Mouse (Mus musculus) adrenal gland, postnatal 25 days (tissue): ENCODE results near the gene Ift74. TPM values are rescaled to one million over a fixed set of nuclear protein-coding genes. Genes with fewer than 3 reads are reported as not detected.

Experiments used
- DNase-seq: peaks from one replicate; pipeline ENCODE4 v3.0.0; 2021; ENCODE audit warnings: mixed read lengths
- microRNA-seq, 2 experiments: library from miRNA; unstranded; fragments of <30 nt; microRNA quantifications; one replicate each; pipeline ENCODE4 v1.2.0; 2021
- total RNA-seq: library from RNA; stranded (reverse); gene quantifications from 2 replicates; pipeline ENCODE4 v1.2.3, GENCODE M21; 2021

Gene Ift74
- total RNA-seq, 1 experiment from 2014 or later = 17.0 TPM

GRCm38 (mm10) chr4:94692175-94692574 is 77.9 kb downstream of the Ift74 start:
- no peak for DNase-seq

GRCm38 (mm10) chr4:94696368-94696767 is 82.1 kb downstream of the Ift74 start:
- no peak for DNase-seq

- no peak for DNase-seq
Measured at GRCm38 (mm10) chr4:94711002-94711401, 96.7 kb downstream of the Ift74 start.

- no peak for DNase-seq
Measured at GRCm38 (mm10) chr4:94711426-94711825, 97.1 kb downstream of the Ift74 start.

- no peak for DNase-seq
Measured at GRCm38 (mm10) chr4:94713741-94714140, 99.5 kb downstream of the Ift74 start.

GRCm38 (mm10) chr4:94715166-94715565 is 100.9 kb downstream of the Ift74 start:
- no peak for DNase-seq

- DNase-seq = no peak
Measured at GRCm38 (mm10) chr4:94725799-94726198, 111.5 kb downstream of the Ift74 start.

GRCm38 (mm10) chr4:94732721-94733120 is 118.4 kb downstream of the Ift74 start:
- DNase-seq = no peak

GRCm38 (mm10) chr4:94737326-94738295 is 123.3 kb downstream of the Ift74 start:
- DNase-seq = no peak

GRCm38 (mm10) chr4:94738838-94739731 is 124.8 kb downstream of the Ift74 start, which contains the start of gene Tek:
Tek (plus strand) TSS chr4:94739289.
- no peak for DNase-seq

- DNase-seq = no peak
Measured at GRCm38 (mm10) chr4:94741824-94742223, 127.5 kb downstream of the Ift74 start.

Small RNAs within 50 kb of the gene (microRNA-seq; reads per million reads assigned to microRNA genes)
- gene Mir872 = 1,424 to 1,533 reads per million in 2 experiments

Other genes starting within 250 kb of the Ift74 start
- not detected in 2 replicates for gene Gm10306, start 57.9 kb upstream of the Ift74 start, total RNA-seq
- gene Caap1, start 57.7 kb upstream of the Ift74 start, total RNA-seq = 10.5 and 11.9 TPM in 2 replicates
- 61.2 and 62.8 TPM in 2 replicates for gene Plaa, start 11.2 kb upstream of the Ift74 start, total RNA-seq
- gene Lrrc19, start 35.7 kb downstream of the Ift74 start, total RNA-seq = not detected in 2 replicates
- 47.1 TPM in 2 replicates for gene Tek, start 124.8 kb downstream of the Ift74 start, total RNA-seq